ENCODE assay signal across 26 mouse cellular contexts in the genomic region with DNA sequence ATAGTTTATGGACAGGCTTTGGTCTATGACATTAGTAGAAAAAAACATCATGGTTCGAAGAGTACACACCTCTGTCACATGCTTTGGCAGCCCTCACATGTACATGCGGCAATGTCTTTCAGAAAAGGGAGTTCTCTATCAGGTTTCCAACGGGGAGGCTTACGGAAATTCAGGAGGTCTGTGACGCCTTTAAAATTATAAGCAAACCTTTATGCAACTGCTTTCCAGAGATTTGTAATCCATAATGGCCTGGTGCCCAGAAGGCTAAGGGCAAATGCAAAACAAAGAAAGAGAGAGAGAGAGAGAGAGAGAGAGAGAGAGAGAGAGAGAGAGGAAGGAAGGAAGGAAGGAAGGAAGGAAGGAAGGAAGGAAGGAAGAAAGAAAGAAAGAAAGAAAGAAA.
"Had no signal": no experiment of that assay in that cellular context is flagged by ENCODE, and none has a peak within 500 bp of the region (broad histone marks: within the 10 kb centered on the region; RNA-seq: fewer than 3 reads in every experiment).

No protein-coding gene starts in this region.

- H3K36me3 ChIP-seq: heart, embryonic 10.5 days; heart, embryonic 12.5 days; hindbrain, embryonic 10.5 days; hindbrain, embryonic 12.5 days; intestine, embryonic 15.5 days; limb, embryonic 13.5 days; limb, embryonic 15.5 days; liver, embryonic 13.5 days; liver, embryonic 15.5 days had no signal

- ATAC-seq: hindbrain, embryonic 16.5 days; inflammation-experienced regulatory T-cells, adult 6 months; intestine, embryonic 15.5 days; intestine, postnatal 0 days had no signal

- H3K9me3 ChIP-seq: heart, embryonic 10.5 days; heart, embryonic 12.5 days; hindbrain, embryonic 10.5 days; hindbrain, embryonic 12.5 days; intestine, embryonic 15.5 days; limb, embryonic 13.5 days; limb, embryonic 15.5 days; liver, embryonic 13.5 days; liver, embryonic 15.5 days had no signal

- H3K27me3 ChIP-seq: hindbrain, embryonic 12.5 days; intestine, embryonic 15.5 days; limb, embryonic 13.5 days; limb, embryonic 15.5 days; liver, embryonic 15.5 days had no signal

- H3K9ac ChIP-seq: heart, embryonic 12.5 days; hindbrain, embryonic 12.5 days; hindbrain, embryonic 14.5 days; intestine, embryonic 15.5 days; limb, embryonic 13.5 days; limb, embryonic 15.5 days; liver, embryonic 13.5 days; liver, embryonic 15.5 days had no signal

- DNase-seq: gastrocnemius, postnatal 10 days; gastrocnemius, postnatal 25 days; heart, adult 18-20 months; heart, postnatal 10 days; heart, postnatal 4 days; kidney, adult 18-20 months; kidney, adult 8-10 months; kidney, postnatal 10 days; kidney, postnatal 25 days; kidney, postnatal 4 days; left cerebral cortex, postnatal 4 days; liver, embryonic 13.5 days had no signal

- H3K4me3 ChIP-seq: heart, embryonic 10.5 days; heart, embryonic 12.5 days; hindbrain, embryonic 10.5 days; hindbrain, embryonic 12.5 days; intestine, embryonic 15.5 days; layer of hippocampus, adult 2 months; left cerebral cortex, adult 2 months; limb, embryonic 13.5 days; limb, embryonic 15.5 days; liver, embryonic 13.5 days; liver, embryonic 15.5 days had no signal

- H3K27ac ChIP-seq: heart, embryonic 10.5 days; hindbrain, embryonic 10.5 days; hindbrain, embryonic 12.5 days; hindbrain, embryonic 14.5 days; intestine, embryonic 15.5 days; layer of hippocampus, adult 2 months; left cerebral cortex, adult 2 months; limb, embryonic 13.5 days; limb, embryonic 15.5 days; liver, embryonic 13.5 days; liver, embryonic 15.5 days had no signal

- H3K4me2 ChIP-seq: heart, embryonic 12.5 days; hindbrain, embryonic 12.5 days; hindbrain, embryonic 14.5 days; intestine, embryonic 15.5 days; limb, embryonic 13.5 days; limb, embryonic 15.5 days; liver, embryonic 13.5 days; liver, embryonic 15.5 days had no signal
